Mouse (Mus musculus): Measurements from ENCODE around the gene Trim59. TPM values are rescaled to one million over a fixed set of nuclear protein-coding genes. Genes with fewer than 3 reads are reported as not detected.
"Not testable (repeated sequence)": the region's sequence is repeated elsewhere in the genome, so short reads cannot be mapped to it uniquely, and the experiment has no call there.

The Trim59 gene
- total and polyA plus RNA-seq, 2 experiments from 2014 or later = 5.5 to 17.6 TPM

- TF ChIP-seq CTCF (IDR thresholded peaks at IDR 0.05) = no peak
- peak overlapping the region; percentile 83 for H3K4me3 ChIP-seq (ENCODE audit: low read depth, low read length)
- H3K9ac ChIP-seq (replicated peaks; ENCODE audit: low read length, poor library complexity, severe bottlenecking) = peak overlapping the region; percentile 72
- H3K27ac ChIP-seq (ENCODE audit: low read depth, low read length) = peak overlapping the region; percentile 70
- peak overlapping the region; percentile 85 for H3K4me2 ChIP-seq (ENCODE audit: low read depth, low read length, poor library complexity, severe bottlenecking)
- H3K4me1 ChIP-seq (ENCODE audit: insufficient read depth, low read length) = 0 out of 2 replicates have a peak, but pooled peaks cover 4% of the 10 kb centered on the region
- no peaks in the 10 kb centered on the region for H3K36me3 ChIP-seq (ENCODE audit: insufficient read depth, low read length)
- no peaks in the 10 kb centered on the region for H3K9me3 ChIP-seq (ENCODE audit: low read length)
- H3K27me3 ChIP-seq (ENCODE audit: insufficient read depth, low read length) = no peaks in the 10 kb centered on the region
- ATAC-seq (ENCODE audit: low FRiP score) = peak; percentile 66
- WGBS = under 1% methylated on average over 32 of the region's 42 CpGs
- no peak for DNase-seq (ENCODE audit: low spot score)
Measured at GRCm38 (mm10) chr3:69044167-69044591, 376 bp downstream of the Trim59 start.

- Histone ChIP-seq H3K27me3 (ENCODE audit: insufficient read depth, low read length) (no peaks in the 10 kb centered on the region), H3K36me3 (ENCODE audit: insufficient read depth, low read length) (no peaks in the 10 kb centered on the region), H3K27ac (ENCODE audit: low read depth, low read length) (no peak overlapping the region), H3K4me1 (ENCODE audit: insufficient read depth, low read length) (0 out of 2 replicates have a peak, but pooled peaks cover 4% of the 10 kb centered on the region), H3K4me2 (ENCODE audit: low read depth, low read length, poor library complexity, severe bottlenecking) (no peak overlapping the region), H3K4me3 (ENCODE audit: low read depth, low read length) (no peak overlapping the region), H3K9me3 (ENCODE audit: low read length) (no peaks in the 10 kb centered on the region), H3K9ac (replicated peaks; ENCODE audit: low read length, poor library complexity, severe bottlenecking) (no peak overlapping the region)
- TF ChIP-seq CTCF (IDR thresholded peaks at IDR 0.05) = no peak
- ATAC-seq (ENCODE audit: low FRiP score) (no peak), DNase-seq (ENCODE audit: low spot score) (no peak)
- 54% methylated on average over 5 of the region's 5 CpGs for WGBS
Measured at GRCm38 (mm10) chr3:69041298-69041697, 3.3 kb downstream of the Trim59 start.

GRCm38 (mm10) chr3:69040105-69040504 lies 4.5 kb downstream of the Trim59 start:
- Histone ChIP-seq H3K27me3 (ENCODE audit: insufficient read depth, low read length) (no peaks in the 10 kb centered on the region), H3K27ac (ENCODE audit: low read depth, low read length) (no peak overlapping the region), H3K9ac (replicated peaks; ENCODE audit: low read length, poor library complexity, severe bottlenecking) (no peak overlapping the region), H3K4me2 (ENCODE audit: low read depth, low read length, poor library complexity, severe bottlenecking) (no peak overlapping the region), H3K36me3 (ENCODE audit: insufficient read depth, low read length) (no peaks in the 10 kb centered on the region), H3K9me3 (ENCODE audit: low read length) (no peaks in the 10 kb centered on the region), H3K4me1 (ENCODE audit: insufficient read depth, low read length) (no peaks in the 10 kb centered on the region), H3K4me3 (ENCODE audit: low read depth, low read length) (no peak overlapping the region)
- ATAC-seq (ENCODE audit: low FRiP score) (no peak), DNase-seq (ENCODE audit: low spot score) (no peak)
- WGBS = 85% methylated on average over 2 of the region's 2 CpGs
- no peak for TF ChIP-seq CTCF (IDR thresholded peaks at IDR 0.05)

GRCm38 (mm10) chr3:69026133-69026783 lies 18.3 kb downstream of the Trim59 start:
- no peak for DNase-seq (ENCODE audit: low spot score)
- no peak for TF ChIP-seq CTCF (IDR thresholded peaks at IDR 0.05)
- H3K4me2 ChIP-seq (ENCODE audit: low read depth, low read length, poor library complexity, severe bottlenecking) = no peak overlapping the region
- H3K36me3 ChIP-seq (ENCODE audit: insufficient read depth, low read length) = peaks cover 2% of the 10 kb centered on the region; the same call in 1 of the 2 replicates
- 100% methylated on average over 1 of the region's 1 CpGs for WGBS
- H3K4me1 ChIP-seq (ENCODE audit: insufficient read depth, low read length) = no peaks in the 10 kb centered on the region
- no peaks in the 10 kb centered on the region for H3K27me3 ChIP-seq (ENCODE audit: insufficient read depth, low read length)
- no peak overlapping the region for H3K9ac ChIP-seq (replicated peaks; ENCODE audit: low read length, poor library complexity, severe bottlenecking)
- H3K9me3 ChIP-seq (ENCODE audit: low read length) = no peaks in the 10 kb centered on the region
- ATAC-seq (ENCODE audit: low FRiP score) = no peak
- no peak overlapping the region for H3K27ac ChIP-seq (ENCODE audit: low read depth, low read length)
- no peak overlapping the region for H3K4me3 ChIP-seq (ENCODE audit: low read depth, low read length)

- Histone ChIP-seq H3K4me3 (ENCODE audit: low read depth, low read length) (no peak overlapping the region), H3K9ac (replicated peaks; ENCODE audit: low read length, poor library complexity, severe bottlenecking) (no peak overlapping the region), H3K36me3 (ENCODE audit: insufficient read depth, low read length) (no peaks in the 10 kb centered on the region), H3K27me3 (ENCODE audit: insufficient read depth, low read length) (no peaks in the 10 kb centered on the region), H3K9me3 (ENCODE audit: low read length) (no peaks in the 10 kb centered on the region), H3K27ac (ENCODE audit: low read depth, low read length) (no peak overlapping the region), H3K4me2 (ENCODE audit: low read depth, low read length, poor library complexity, severe bottlenecking) (no peak overlapping the region), H3K4me1 (ENCODE audit: insufficient read depth, low read length) (no peaks in the 10 kb centered on the region)
- no peak for ATAC-seq (ENCODE audit: low FRiP score)
- no peak for DNase-seq (ENCODE audit: low spot score)
- no peak for TF ChIP-seq CTCF (IDR thresholded peaks at IDR 0.05)
Measured at GRCm38 (mm10) chr3:69020764-69021163, 23.8 kb downstream of the Trim59 start.

GRCm38 (mm10) chr3:69020285-69020684 lies 24.3 kb downstream of the Trim59 start:
- DNase-seq (ENCODE audit: low spot score) = no peak

GRCm38 (mm10) chr3:69018635-69019034 lies 25.9 kb downstream of the Trim59 start:
- H3K9ac ChIP-seq (replicated peaks; ENCODE audit: low read length, poor library complexity, severe bottlenecking); H3K4me2 ChIP-seq (ENCODE audit: low read depth, low read length, poor library complexity, severe bottlenecking); H3K4me3 ChIP-seq (ENCODE audit: low read depth, low read length); H3K9me3 ChIP-seq (ENCODE audit: low read length); DNase-seq (ENCODE audit: low spot score); H3K27ac ChIP-seq (ENCODE audit: low read depth, low read length); H3K27me3 ChIP-seq (ENCODE audit: insufficient read depth, low read length); ATAC-seq (ENCODE audit: low FRiP score); H3K4me1 ChIP-seq (ENCODE audit: insufficient read depth, low read length); H3K36me3 ChIP-seq (ENCODE audit: insufficient read depth, low read length): not testable (repeated sequence)
- 95% methylated on average over 2 of the region's 2 CpGs for WGBS

More at GRCm38 (mm10) chr3:69020285-69020684, 24.3 kb downstream of the Trim59 start:
- no peak overlapping the region for H3K4me2 ChIP-seq (ENCODE audit: low read depth, low read length, poor library complexity, severe bottlenecking)
- 94% methylated on average over 2 of the region's 2 CpGs for WGBS
- no peak overlapping the region for H3K4me3 ChIP-seq (ENCODE audit: low read depth, low read length)
- peak; percentile 38 for TF ChIP-seq CTCF (IDR thresholded peaks at IDR 0.05)
- no peaks in the 10 kb centered on the region for H3K9me3 ChIP-seq (ENCODE audit: low read length)
- ATAC-seq (ENCODE audit: low FRiP score) = no peak
- no peaks in the 10 kb centered on the region for H3K27me3 ChIP-seq (ENCODE audit: insufficient read depth, low read length)
- H3K27ac ChIP-seq (ENCODE audit: low read depth, low read length) = no peak overlapping the region
- H3K4me1 ChIP-seq (ENCODE audit: insufficient read depth, low read length) = no peaks in the 10 kb centered on the region
- no peak overlapping the region for H3K9ac ChIP-seq (replicated peaks; ENCODE audit: low read length, poor library complexity, severe bottlenecking)
- no peaks in the 10 kb centered on the region for H3K36me3 ChIP-seq (ENCODE audit: insufficient read depth, low read length)

Data from midbrain, postnatal 0 days (tissue).